Mouse (Mus musculus) neutrophil, adult 59 days (primary cell): ENCODE data around the gene Olfr803. TPM values are rescaled to one million over a fixed set of nuclear protein-coding genes. Genes with fewer than 3 reads are reported as not detected.

Experiments used
- total RNA-seq, 2 experiments: library from RNA; stranded (reverse); gene quantifications; 1 replicate in 1 of 2; 2 replicates in 1 of 2; pipeline ENCODE4 v1.2.4; 2023

Gene Olfr803
- not detected for total RNA-seq

GRCm38 (mm10) chr10:129694186-129694585, at the start of gene Olfr803:
Gene Olfr803 (minus strand): TSS chr10:129694286.

DNA sequence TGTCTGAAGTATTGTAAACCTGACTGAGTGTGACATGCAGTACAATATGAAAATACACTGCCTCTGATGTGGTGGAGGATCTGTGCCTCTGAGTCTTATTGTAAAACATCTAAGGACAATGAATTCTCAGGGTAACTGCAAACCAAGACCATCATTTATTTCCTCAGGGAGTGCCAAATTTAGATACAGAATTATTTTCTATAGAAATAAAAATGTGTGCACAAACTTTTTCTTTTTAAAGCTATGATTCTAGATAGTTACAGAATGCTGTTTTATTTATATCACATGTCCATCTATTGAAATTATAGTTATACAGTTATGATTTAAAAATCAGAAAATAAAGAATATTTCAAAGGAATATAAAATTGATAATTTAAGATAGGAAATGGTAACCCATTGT, 47.7 kb upstream of the Olfr803 start, which contains the start of gene Olfr806:
Olfr806 (minus strand) TSS at position 101 of the 400 bp plus-strand sequence.

GRCm38 (mm10) chr10:129729275-129729674, 35.2 kb upstream of the Olfr803 start, which contains the start of gene Olfr805:
Gene Olfr805 (minus strand): TSS chr10:129729375.

GRCm38 (mm10) chr10:129702910-129703309, 8.8 kb upstream of the Olfr803 start, which contains the start of gene Olfr804:
Gene Olfr804 (plus strand): TSS chr10:129703210.

DNA sequence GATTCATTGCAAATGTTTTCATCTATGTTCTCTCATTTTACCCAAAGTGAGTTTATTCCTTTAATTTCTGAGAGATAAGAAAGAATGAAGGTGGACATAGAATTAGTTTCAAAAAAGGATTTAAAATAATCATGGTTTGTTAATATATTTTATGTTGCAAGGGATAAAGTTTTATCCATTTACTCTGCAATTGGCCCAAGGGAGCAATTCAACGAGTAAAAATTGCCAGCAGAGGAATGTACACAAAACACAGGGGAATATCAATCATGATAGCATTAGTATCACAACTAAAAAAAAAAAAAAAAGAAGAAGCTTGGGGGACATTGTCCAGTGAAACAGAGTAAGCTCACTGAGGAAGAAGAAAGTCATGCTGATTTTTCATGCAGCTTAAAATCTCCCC, 6.0 kb downstream of the Olfr803 start, which contains the start of gene Olfr802:
Olfr802 (minus strand) TSS at position 101 of the 400 bp plus-strand sequence.

GRCm38 (mm10) chr10:129673765-129674164, 20.3 kb downstream of the Olfr803 start, which contains the start of gene Olfr801:
Gene Olfr801 (minus strand): TSS chr10:129673865.

GRCm38 (mm10) chr10:129657394-129657793, 36.7 kb downstream of the Olfr803 start, which contains the start of gene Olfr800:
Gene Olfr800 (plus strand): TSS chr10:129657694.

Other genes starting within 250 kb of the Olfr803 start
- gene Olfr787, start 232.4 kb downstream of the Olfr803 start, total RNA-seq = not detected
- not detected for gene Olfr788, start 223.3 kb downstream of the Olfr803 start, total RNA-seq
- not detected for gene Olfr789, start 209.5 kb downstream of the Olfr803 start, total RNA-seq
- gene Olfr790, start 195.8 kb downstream of the Olfr803 start, total RNA-seq = not detected
- not detected for gene Olfr791, start 172.5 kb downstream of the Olfr803 start, total RNA-seq
- not detected for gene Olfr792, start 155.1 kb downstream of the Olfr803 start, total RNA-seq
- gene Olfr794, start 126.6 kb downstream of the Olfr803 start, total RNA-seq = not detected
- not detected for gene Olfr796, start 81.7 kb downstream of the Olfr803 start, total RNA-seq
- gene Olfr798, start 66.4 kb downstream of the Olfr803 start, total RNA-seq = not detected
- not detected for gene Olfr799, start 56.8 kb downstream of the Olfr803 start, total RNA-seq
- not detected for gene Olfr800, start 36.6 kb downstream of the Olfr803 start, total RNA-seq
- not detected for gene Olfr801, start 20.4 kb downstream of the Olfr803 start, total RNA-seq
- gene Olfr802, start 6.1 kb downstream of the Olfr803 start, total RNA-seq = not detected
- not detected for gene Olfr804, start 8.9 kb upstream of the Olfr803 start, total RNA-seq
- gene Olfr805, start 35.1 kb upstream of the Olfr803 start, total RNA-seq = not detected
- not detected for gene Olfr806, start 47.6 kb upstream of the Olfr803 start, total RNA-seq
- not detected for gene Olfr807, start 63.5 kb upstream of the Olfr803 start, total RNA-seq
- not detected for gene Olfr808, start 71.2 kb upstream of the Olfr803 start, total RNA-seq
- gene Olfr809, start 80.4 kb upstream of the Olfr803 start, total RNA-seq = not detected
- gene Olfr810, start 100.6 kb upstream of the Olfr803 start, total RNA-seq = not detected
- not detected for gene Olfr811, start 110.1 kb upstream of the Olfr803 start, total RNA-seq
- not detected for gene Olfr812, start 151.8 kb upstream of the Olfr803 start, total RNA-seq
- gene Olfr813, start 161.1 kb upstream of the Olfr803 start, total RNA-seq = not detected
- gene Olfr814, start 185.6 kb upstream of the Olfr803 start, total RNA-seq = not detected
- gene Olfr815, start 211.6 kb upstream of the Olfr803 start, total RNA-seq = not detected
- gene Olfr816, start 221.3 kb upstream of the Olfr803 start, total RNA-seq = not detected